Mouse (Mus musculus) lung, embryonic 14.5 days (tissue): ENCODE data around the gene Mab21l1. TPM values are rescaled to one million over a fixed set of nuclear protein-coding genes. Genes with fewer than 3 reads are reported as not detected.

Experiments used
- ATAC-seq: fragments of 200-750 bp; cut with Nextera tagmentation; 2 replicates; pipeline ENCODE4 v1.8.0; 2017; ENCODE audit warnings: mild to moderate bottlenecking, moderate TSS enrichment, moderate library complexity; ENCODE audit not compliant: insufficient read depth
- DNase-seq: peaks from one replicate; pipeline ENCODE4 v3.0.0-alpha.2; 2015
- H3K27ac ChIP-seq: fragments of 300-500 bp; sonication (generic); 2 replicates; pipeline ENCODE4 v1.5.1; 2014; ENCODE audit warnings: low read depth, mild to moderate bottlenecking, moderate library complexity
- H3K27me3 ChIP-seq: fragments of 300-500 bp; sonication (generic); 2 replicates; pipeline ENCODE4 v1.6.1; 2014; ENCODE audit warnings: low read length, control low read depth; ENCODE audit not compliant: insufficient read depth
- H3K36me3 ChIP-seq: fragments of 300-500 bp; sonication (generic); 2 replicates; pipeline ENCODE4 v1.6.1; 2014; ENCODE audit warnings: control low read depth; ENCODE audit not compliant: insufficient read depth
- H3K4me1 ChIP-seq: fragments of 300-500 bp; sonication (generic); 2 replicates; pipeline ENCODE4 v1.6.1; 2014; ENCODE audit warnings: antibody characterized with exemption, control low read depth; ENCODE audit not compliant: insufficient read depth
- H3K4me2 ChIP-seq: fragments of 300-500 bp; sonication (generic); 2 replicates; pipeline ENCODE4 v1.6.1; 2014; ENCODE audit warnings: mild to moderate bottlenecking
- H3K4me3 ChIP-seq: fragments of 300-500 bp; sonication (generic); 2 replicates; pipeline ENCODE4 v1.5.1; 2014; ENCODE audit warnings: low read depth, low read length
- H3K9ac ChIP-seq: fragments of 300-500 bp; sonication (generic); 2 replicates; pipeline ENCODE4 v1.6.1; 2014
- H3K9me3 ChIP-seq: fragments of 300-500 bp; sonication (generic); 2 replicates; pipeline ENCODE4 v1.6.1; 2016; ENCODE audit warnings: low read depth, low read length, control low read depth
- CTCF ChIP-seq: IDR thresholded peaks from 2 replicates; pipeline ENCODE4 v1.5.1; 2016; ENCODE audit warnings: antibody characterized with exemption, low read depth
- WGBS: fragments of 180-500 bp; shearing (Covaris S2); extraction: QIAGEN DNeasy Blood & Tissue Kit; methylation state at CpG from one replicate; pipeline ENCODE4 v1.1.7; 2014; 5-methylcytosine and 5-hydroxymethylcytosine counted together
- polyA plus RNA-seq: library from polyadenylated mRNA; unstranded; fragments of >200 nt; fragmentation: Nextera tagmentation; extraction: Ambion mirVana; gene quantifications from 2 replicates; pipeline ENCODE4 v1.2.1, GENCODE M21; 2014

The Mab21l1 gene
- polyA plus RNA-seq, 1 experiment from 2014 or later = 0.78 TPM

GRCm38 (mm10) chr3:55789856-55790255 lies 7.5 kb downstream of the Mab21l1 start:
- Histone ChIP-seq H3K4me3 (no peak overlapping the region), H3K36me3 (no peaks in the 10 kb centered on the region), H3K27ac (no peak overlapping the region), H3K4me2 (no peak overlapping the region), H3K9me3 (no peaks in the 10 kb centered on the region), H3K4me1 (no peaks in the 10 kb centered on the region), H3K9ac (no peak overlapping the region), H3K27me3 (peaks cover 31% of the 10 kb centered on the region)
- WGBS = 53% methylated on average over 2 of the region's 2 CpGs
- ATAC-seq = no peak
- TF ChIP-seq CTCF = no peak
- no peak for DNase-seq

- Histone ChIP-seq H3K4me2 (no peak overlapping the region), H3K36me3 (no peaks in the 10 kb centered on the region), H3K9ac (no peak overlapping the region), H3K27ac (no peak overlapping the region), H3K9me3 (no peaks in the 10 kb centered on the region), H3K4me1 (no peaks in the 10 kb centered on the region), H3K27me3 (peaks cover 26% of the 10 kb centered on the region), H3K4me3 (no peak overlapping the region)
- ATAC-seq (no peak), DNase-seq (no peak)
- TF ChIP-seq CTCF = no peak
- 83% methylated on average over 4 of the region's 4 CpGs for WGBS
These were observed 8.3 kb downstream of the Mab21l1 start for GRCm38 (mm10) chr3:55790609-55791008.

GRCm38 (mm10) chr3:55792251-55792650 lies 9.9 kb downstream of the Mab21l1 start:
- Histone ChIP-seq H3K4me3 (no peak overlapping the region), H3K36me3 (no peaks in the 10 kb centered on the region), H3K27me3 (peaks cover 11% of the 10 kb centered on the region; the same call in 1 of the 2 replicates), H3K9ac (no peak overlapping the region), H3K27ac (no peak overlapping the region), H3K4me2 (no peak overlapping the region), H3K9me3 (no peaks in the 10 kb centered on the region), H3K4me1 (no peaks in the 10 kb centered on the region)
- ATAC-seq = no peak
- TF ChIP-seq CTCF = no peak
- 54% methylated on average over 5 of the region's 5 CpGs for WGBS
- DNase-seq = peak; percentile 9

GRCm38 (mm10) chr3:55793842-55794575 lies 11.7 kb downstream of the Mab21l1 start:
- Histone ChIP-seq H3K4me1 (no peaks in the 10 kb centered on the region), H3K9ac (no peak overlapping the region), H3K27me3 (peaks cover 5% of the 10 kb centered on the region; the same call in 1 of the 2 replicates), H3K4me2 (no peak overlapping the region), H3K36me3 (no peaks in the 10 kb centered on the region), H3K9me3 (no peaks in the 10 kb centered on the region), H3K27ac (peak overlapping the region; percentile 42; the same call in 1 of the 2 replicates), H3K4me3 (no peak overlapping the region)
- peak; percentile 86 for DNase-seq
- peak; percentile 77; the same call in 1 of the 2 replicates for ATAC-seq
- TF ChIP-seq CTCF = no peak
- WGBS = 25% methylated on average over 7 of the region's 7 CpGs

GRCm38 (mm10) chr3:55794768-55795167 lies 12.5 kb downstream of the Mab21l1 start:
- no peak overlapping the region for H3K4me3 ChIP-seq
- ATAC-seq (no peak), DNase-seq (no peak)
- no peaks in the 10 kb centered on the region for H3K4me1 ChIP-seq
- no peak overlapping the region for H3K27ac ChIP-seq
- no peaks in the 10 kb centered on the region for H3K36me3 ChIP-seq
- no peak overlapping the region for H3K4me2 ChIP-seq
- no peak overlapping the region for H3K9ac ChIP-seq
- 43% methylated on average over 2 of the region's 2 CpGs for WGBS
- no peaks in the 10 kb centered on the region for H3K9me3 ChIP-seq
- TF ChIP-seq CTCF = no peak
- H3K27me3 ChIP-seq = no peaks in the 10 kb centered on the region

DNA sequence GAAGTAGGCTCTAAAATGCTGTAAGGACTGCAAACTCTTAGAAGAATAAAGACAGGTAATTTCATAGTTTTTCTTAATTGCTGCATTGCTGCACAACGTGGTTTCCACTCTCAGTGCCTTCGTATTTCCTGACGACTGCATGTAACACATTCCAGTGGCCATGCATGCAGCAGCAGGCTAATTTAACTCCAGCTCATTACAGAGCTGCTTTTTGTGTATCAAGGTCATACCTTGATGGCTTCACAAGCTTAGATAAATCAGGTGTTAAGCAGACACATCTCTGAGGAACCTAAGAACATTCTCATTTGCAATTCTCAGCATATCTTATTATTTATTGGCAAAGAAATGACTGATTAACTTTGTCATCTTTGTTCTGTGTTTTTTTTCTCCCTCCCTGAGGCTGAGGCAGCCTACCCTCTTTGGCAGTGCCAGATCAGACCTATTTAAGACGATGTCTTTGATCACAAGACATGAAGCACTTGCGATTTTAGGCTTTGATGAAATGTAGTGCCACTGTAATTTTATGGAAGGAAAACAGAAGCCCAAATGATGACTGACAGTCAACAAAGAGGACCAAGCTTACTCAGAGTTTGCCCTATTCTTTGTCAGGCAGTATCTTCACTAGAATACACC lies 32.8 kb downstream of the Mab21l1 start:
- ATAC-seq = no peak
- DNase-seq = no peak
- no peak overlapping the region for H3K4me3 ChIP-seq
- no peak overlapping the region for H3K4me2 ChIP-seq
- H3K27me3 ChIP-seq = no peaks in the 10 kb centered on the region
- no peaks in the 10 kb centered on the region for H3K9me3 ChIP-seq
- no peak overlapping the region for H3K9ac ChIP-seq
- TF ChIP-seq CTCF = no peak
- WGBS = 66% methylated on average over 5 of the region's 5 CpGs
- H3K36me3 ChIP-seq = no peaks in the 10 kb centered on the region
- H3K27ac ChIP-seq = no peak overlapping the region
- H3K4me1 ChIP-seq = 0 out of 2 replicates have a peak, but pooled peaks cover 3% of the 10 kb centered on the region

GRCm38 (mm10) chr3:55816096-55816495 lies 33.8 kb downstream of the Mab21l1 start:
- Histone ChIP-seq H3K9me3 (no peaks in the 10 kb centered on the region), H3K36me3 (no peaks in the 10 kb centered on the region), H3K27ac (no peak overlapping the region), H3K9ac (no peak overlapping the region), H3K4me2 (no peak overlapping the region), H3K27me3 (no peaks in the 10 kb centered on the region), H3K4me3 (no peak overlapping the region), H3K4me1 (0 out of 2 replicates have a peak, but pooled peaks cover 3% of the 10 kb centered on the region)
- DNase-seq = no peak
- ATAC-seq = no peak
- 46% methylated on average over 5 of the region's 5 CpGs for WGBS
- TF ChIP-seq CTCF = no peak
